Mouse (Mus musculus): ENCODE results near the gene Fgd3. TPM values are rescaled to one million over a fixed set of nuclear protein-coding genes. Genes with fewer than 3 reads are reported as not detected.

Gene Fgd3
- polyA plus RNA-seq, 1 experiment from 2014 or later, result 0.58 TPM

DNA sequence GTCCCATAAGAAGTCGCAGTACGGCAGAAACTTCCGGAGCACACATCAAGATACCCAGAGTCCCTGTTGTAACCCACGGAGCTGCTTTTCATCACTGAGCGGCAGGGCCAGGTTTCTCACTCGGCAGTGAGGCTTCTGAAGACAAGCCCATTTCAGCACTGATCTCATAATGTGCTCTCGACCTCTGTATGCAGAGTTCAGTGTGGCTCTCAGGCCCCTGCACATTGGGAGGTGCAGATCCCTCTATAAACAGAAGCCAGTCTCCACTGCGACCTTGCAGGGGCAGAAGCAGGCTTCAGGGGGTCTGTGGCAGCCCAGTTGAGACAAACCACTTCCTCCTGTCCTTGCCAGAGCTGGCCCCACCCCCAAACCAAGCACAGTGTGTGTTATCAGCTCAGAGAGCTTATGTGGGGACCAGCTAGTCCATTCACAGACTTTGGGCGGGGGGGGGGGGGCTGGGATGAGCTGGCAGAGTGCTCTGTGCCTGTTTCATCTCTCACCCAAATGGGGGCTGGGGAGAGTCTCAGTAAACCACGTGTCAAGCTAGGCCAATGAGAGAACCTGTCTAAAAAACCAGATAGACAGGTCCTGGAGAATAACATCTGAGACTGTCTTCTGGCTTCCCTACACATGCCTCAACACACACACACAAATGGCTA, 12.7 kb downstream of the Fgd3 start:
- Histone ChIP-seq H3K4me1 (ENCODE audit: control insufficient read depth, insufficient read depth, low read length) (peaks cover 9% of the 10 kb centered on the region), H3K27ac (replicated peaks; ENCODE audit: low read depth, low read length) (peak overlapping the region; percentile 80), H3K4me2 (ENCODE audit: low read depth, low read length) (peak overlapping the region; percentile 36), H3K9me3 (ENCODE audit: control insufficient read depth, low read length) (no peaks in the 10 kb centered on the region), H3K27me3 (replicated peaks; ENCODE audit: control insufficient read depth, insufficient read depth, low read length) (no peaks in the 10 kb centered on the region), H3K9ac (ENCODE audit: low read depth, low read length) (peak overlapping the region; percentile 22; the same call in 1 of the 2 replicates), H3K4me3 (ENCODE audit: low read depth, low read length) (no peak overlapping the region), H3K36me3 (ENCODE audit: control insufficient read depth, insufficient read depth, low read length) (no peaks in the 10 kb centered on the region)
- 25% methylated on average over 10 of the region's 10 CpGs for WGBS
- peak; percentile 85 for DNase-seq (ENCODE audit: low spot score)
- peak; percentile 91 for ATAC-seq (ENCODE audit: low read depth)

DNA sequence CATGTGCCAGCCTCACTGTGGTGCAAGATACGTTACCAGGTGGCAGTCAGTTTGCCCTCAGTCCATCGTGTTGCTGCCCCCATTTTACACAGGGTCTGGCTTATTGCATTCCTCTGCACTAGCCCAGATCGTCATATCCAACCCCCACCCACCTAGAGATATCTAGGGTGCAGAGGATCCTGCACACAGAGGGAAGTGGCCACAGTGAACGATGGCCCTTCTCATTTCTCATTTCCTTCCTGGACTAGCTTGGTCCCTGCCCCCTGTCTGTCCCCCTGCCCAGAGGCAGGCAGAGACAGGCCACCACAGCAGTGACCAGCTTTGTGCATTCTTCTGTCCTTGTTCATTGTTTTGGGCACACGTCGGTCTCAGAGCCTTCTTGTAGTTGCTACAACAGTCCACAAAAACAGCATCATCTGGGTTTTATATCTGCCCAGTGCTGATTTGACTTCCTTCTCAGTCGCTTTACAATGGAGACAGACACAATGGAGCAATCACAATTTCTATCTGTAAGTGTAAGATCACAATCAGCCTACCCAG, 13.3 kb downstream of the Fgd3 start:
- H3K9ac ChIP-seq (ENCODE audit: low read depth, low read length), result 0 out of 2 replicates have a peak overlapping the region, but pooled peaks have one; percentile 22
- ATAC-seq (ENCODE audit: low read depth), result no peak

DNA sequence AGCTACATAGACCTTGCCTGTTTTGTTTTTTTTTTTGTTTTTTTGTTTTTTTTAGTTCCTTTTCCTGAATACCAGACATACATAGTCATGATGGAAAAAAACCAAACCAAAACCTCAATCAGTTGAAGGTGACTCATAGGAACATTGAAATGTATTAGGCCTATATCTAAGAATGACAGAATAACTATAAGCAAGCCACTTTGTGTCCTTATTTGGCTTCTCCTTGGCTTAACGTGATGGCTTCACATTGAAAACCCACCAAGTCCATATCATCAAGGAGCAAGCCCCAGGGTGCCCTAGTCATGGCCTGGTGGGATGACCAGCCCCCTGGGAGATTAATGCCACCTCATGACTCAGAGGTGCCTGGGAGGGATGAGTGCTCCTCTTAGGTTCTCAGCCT, 19.3 kb downstream of the Fgd3 start:
- H3K4me2 ChIP-seq (ENCODE audit: low read depth, low read length), result no peak overlapping the region
- no peak overlapping the region for H3K9ac ChIP-seq (ENCODE audit: low read depth, low read length)
- H3K4me1 ChIP-seq (ENCODE audit: control insufficient read depth, insufficient read depth, low read length), result no peaks in the 10 kb centered on the region
- H3K9me3 ChIP-seq (ENCODE audit: control insufficient read depth, low read length), result no peaks in the 10 kb centered on the region
- ATAC-seq (ENCODE audit: low read depth) (no peak), DNase-seq (ENCODE audit: low spot score) (no peak)
- no peaks in the 10 kb centered on the region for H3K36me3 ChIP-seq (ENCODE audit: control insufficient read depth, insufficient read depth, low read length)
- 72% methylated on average over 1 of the region's 1 CpGs for WGBS
- no peak overlapping the region for H3K4me3 ChIP-seq (ENCODE audit: low read depth, low read length)
- H3K27me3 ChIP-seq (replicated peaks; ENCODE audit: control insufficient read depth, insufficient read depth, low read length), result no peaks in the 10 kb centered on the region
- no peak overlapping the region for H3K27ac ChIP-seq (replicated peaks; ENCODE audit: low read depth, low read length)

More for the DNA sequence above, 13.3 kb downstream of the Fgd3 start:
- peak overlapping the region; percentile 36 for H3K4me2 ChIP-seq (ENCODE audit: low read depth, low read length)
- peaks cover 9% of the 10 kb centered on the region for H3K4me1 ChIP-seq (ENCODE audit: control insufficient read depth, insufficient read depth, low read length)
- H3K36me3 ChIP-seq (ENCODE audit: control insufficient read depth, insufficient read depth, low read length), result no peaks in the 10 kb centered on the region
- no peak overlapping the region for H3K4me3 ChIP-seq (ENCODE audit: low read depth, low read length)
- DNase-seq (ENCODE audit: low spot score), result no peak
- H3K27ac ChIP-seq (replicated peaks; ENCODE audit: low read depth, low read length), result peak overlapping the region; percentile 80
- H3K9me3 ChIP-seq (ENCODE audit: control insufficient read depth, low read length), result no peaks in the 10 kb centered on the region
- WGBS, result 55% methylated on average over 7 of the region's 7 CpGs
- H3K27me3 ChIP-seq (replicated peaks; ENCODE audit: control insufficient read depth, insufficient read depth, low read length), result no peaks in the 10 kb centered on the region

DNA sequence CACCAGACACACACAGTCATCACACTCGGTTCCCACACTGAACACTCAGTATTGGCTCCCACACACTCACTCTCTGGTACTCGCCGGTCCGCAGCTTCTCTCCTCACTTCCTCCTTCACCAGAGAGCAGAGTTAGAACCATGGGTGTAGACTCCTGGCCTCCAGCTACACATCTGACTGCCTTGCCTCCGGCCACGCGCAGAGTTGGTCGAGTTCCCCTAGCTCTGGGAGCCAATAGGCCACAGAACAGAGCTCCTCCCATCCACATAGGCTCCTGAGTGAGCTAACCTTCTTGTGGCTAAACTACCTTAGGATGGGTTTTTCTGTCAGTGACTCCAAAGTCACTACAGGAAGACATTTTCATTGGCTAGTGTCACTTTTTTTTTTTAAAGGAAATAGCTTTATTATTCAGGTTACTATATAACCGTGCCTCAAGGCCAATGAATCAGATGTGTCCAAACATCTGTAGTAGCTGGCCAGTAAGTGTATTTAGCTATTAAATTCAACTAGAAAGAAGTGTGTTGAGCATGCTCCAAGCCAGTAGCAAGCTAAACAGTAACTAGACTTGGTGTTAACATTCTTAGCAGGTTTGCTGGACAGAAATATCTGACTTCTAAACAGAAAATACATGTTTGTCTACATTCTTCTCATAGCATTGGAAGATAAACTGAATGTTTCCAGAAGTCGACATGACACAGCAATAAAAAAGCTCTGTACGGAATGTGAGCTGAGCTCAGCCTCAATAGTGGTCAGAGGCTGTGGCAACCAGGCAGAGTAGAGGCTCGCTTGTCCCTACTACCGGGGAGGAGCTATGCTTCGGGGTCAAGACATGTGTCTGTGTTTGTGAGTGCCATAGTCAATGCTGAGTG, 21.4 kb downstream of the Fgd3 start:
- Histone ChIP-seq H3K4me2 (ENCODE audit: low read depth, low read length) (no peak overlapping the region), H3K4me1 (ENCODE audit: control insufficient read depth, insufficient read depth, low read length) (no peaks in the 10 kb centered on the region), H3K27me3 (replicated peaks; ENCODE audit: control insufficient read depth, insufficient read depth, low read length) (no peaks in the 10 kb centered on the region), H3K27ac (replicated peaks; ENCODE audit: low read depth, low read length) (no peak overlapping the region), H3K9ac (ENCODE audit: low read depth, low read length) (no peak overlapping the region), H3K4me3 (ENCODE audit: low read depth, low read length) (no peak overlapping the region), H3K9me3 (ENCODE audit: control insufficient read depth, low read length) (no peaks in the 10 kb centered on the region), H3K36me3 (ENCODE audit: control insufficient read depth, insufficient read depth, low read length) (no peaks in the 10 kb centered on the region)
- DNase-seq (ENCODE audit: low spot score), result no peak
- 81% methylated on average over 14 of the region's 14 CpGs for WGBS
- ATAC-seq (ENCODE audit: low read depth), result no peak

DNA sequence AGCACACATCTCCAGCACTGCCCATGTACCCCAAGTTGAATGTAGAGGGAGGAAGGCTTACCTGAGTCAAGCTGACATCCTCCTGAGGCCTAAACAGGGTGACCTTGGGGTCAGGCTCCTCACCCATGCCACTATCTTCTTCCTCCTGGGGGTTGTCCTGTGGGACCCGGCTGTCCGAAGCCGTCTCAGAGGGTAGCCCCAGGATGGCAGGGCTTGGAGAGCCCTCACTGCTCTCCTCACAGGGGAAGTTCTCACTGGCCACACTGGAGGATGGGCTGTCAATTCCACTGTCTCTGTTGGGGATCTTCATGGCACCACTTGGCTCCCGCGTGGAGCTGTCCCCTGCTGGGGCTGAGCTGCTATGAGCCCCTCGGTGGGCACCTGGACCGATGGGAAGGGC, 23.8 kb downstream of the Fgd3 start:
- Histone ChIP-seq H3K9ac (ENCODE audit: low read depth, low read length) (no peak overlapping the region), H3K27ac (replicated peaks; ENCODE audit: low read depth, low read length) (no peak overlapping the region), H3K36me3 (ENCODE audit: control insufficient read depth, insufficient read depth, low read length) (no peaks in the 10 kb centered on the region), H3K4me3 (ENCODE audit: low read depth, low read length) (no peak overlapping the region), H3K4me1 (ENCODE audit: control insufficient read depth, insufficient read depth, low read length) (no peaks in the 10 kb centered on the region), H3K9me3 (ENCODE audit: control insufficient read depth, low read length) (peaks cover 4% of the 10 kb centered on the region; the same call in 1 of the 2 replicates), H3K4me2 (ENCODE audit: low read depth, low read length) (no peak overlapping the region), H3K27me3 (replicated peaks; ENCODE audit: control insufficient read depth, insufficient read depth, low read length) (no peaks in the 10 kb centered on the region)
- no peak for DNase-seq (ENCODE audit: low spot score)
- ATAC-seq (ENCODE audit: low read depth), result no peak
- 72% methylated on average over 7 of the region's 7 CpGs for WGBS

DNA sequence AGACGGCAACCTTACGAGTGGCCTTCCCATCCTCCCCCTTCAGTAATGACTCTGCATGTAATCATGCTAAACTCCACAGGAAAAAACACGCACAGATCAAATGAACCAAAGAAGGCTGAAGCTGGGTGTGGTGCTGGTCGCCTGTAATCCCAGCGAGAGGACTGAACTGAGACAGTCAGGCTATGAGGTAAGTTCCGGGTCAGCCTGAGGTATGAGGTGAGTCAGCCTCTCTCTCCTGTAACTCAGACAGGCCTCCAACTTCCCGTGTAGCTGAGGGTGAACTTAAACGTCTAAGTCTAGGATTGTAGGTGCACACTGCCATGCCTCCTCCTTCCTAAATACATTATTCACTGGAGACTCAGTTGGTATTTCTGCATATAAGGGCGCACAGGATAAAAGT, 26.0 kb downstream of the Fgd3 start:
- H3K36me3 ChIP-seq (ENCODE audit: control insufficient read depth, insufficient read depth, low read length), result no peaks in the 10 kb centered on the region
- no peaks in the 10 kb centered on the region for H3K27me3 ChIP-seq (replicated peaks; ENCODE audit: control insufficient read depth, insufficient read depth, low read length)
- H3K4me3 ChIP-seq (ENCODE audit: low read depth, low read length), result no peak overlapping the region
- ATAC-seq (ENCODE audit: low read depth), result no peak
- H3K4me1 ChIP-seq (ENCODE audit: control insufficient read depth, insufficient read depth, low read length), result no peaks in the 10 kb centered on the region
- peaks cover 5% of the 10 kb centered on the region; the same call in 1 of the 2 replicates for H3K9me3 ChIP-seq (ENCODE audit: control insufficient read depth, low read length)
- no peak overlapping the region for H3K27ac ChIP-seq (replicated peaks; ENCODE audit: low read depth, low read length)
- H3K9ac ChIP-seq (ENCODE audit: low read depth, low read length), result no peak overlapping the region
- 64% methylated on average over 9 of the region's 9 CpGs for WGBS
- DNase-seq (ENCODE audit: low spot score), result no peak
- no peak overlapping the region for H3K4me2 ChIP-seq (ENCODE audit: low read depth, low read length)

DNA sequence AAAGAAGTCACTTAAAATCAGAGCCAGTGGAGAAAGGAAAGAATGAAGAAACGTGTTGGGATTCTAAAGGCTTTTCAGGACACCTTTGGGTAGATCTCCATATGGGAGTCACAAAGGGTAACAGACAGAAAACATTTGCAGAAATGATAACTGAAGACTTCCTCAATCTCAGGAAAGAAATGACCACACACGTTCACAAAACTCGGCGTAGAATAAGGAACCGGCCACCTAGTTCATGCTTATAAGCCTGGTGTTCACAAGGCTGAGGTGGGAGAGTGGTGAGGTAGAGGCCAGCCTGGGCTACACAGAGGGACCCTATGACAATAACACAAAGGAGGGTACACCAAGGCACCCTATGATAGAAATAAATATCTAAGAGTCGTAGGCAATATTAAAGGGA, 28.2 kb downstream of the Fgd3 start:
- ATAC-seq (ENCODE audit: low read depth) (no peak), DNase-seq (ENCODE audit: low spot score) (no peak)

DNA sequence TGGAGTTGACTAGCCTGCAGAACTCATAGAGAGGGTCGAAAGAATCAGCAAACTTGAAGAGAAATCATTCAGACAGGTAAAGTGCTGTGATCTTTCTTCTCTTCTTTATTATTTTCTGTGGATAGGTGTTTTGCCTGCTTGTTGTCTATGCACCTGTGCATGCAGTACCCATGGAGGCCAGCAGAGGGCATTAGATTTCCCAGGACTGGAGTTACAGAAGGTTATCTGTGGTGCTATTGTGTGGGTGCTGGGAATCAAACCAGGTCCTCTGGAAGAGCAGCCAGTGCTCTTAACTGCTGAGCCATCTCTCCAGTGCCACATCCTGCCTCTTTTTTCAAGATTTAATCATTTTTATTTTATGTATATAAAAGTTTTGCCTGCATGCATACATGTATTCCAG, 28.7 kb downstream of the Fgd3 start:
- DNase-seq (ENCODE audit: low spot score), result no peak
- H3K9ac ChIP-seq (ENCODE audit: low read depth, low read length), result no peak overlapping the region

More for the DNA sequence above, 28.2 kb downstream of the Fgd3 start:
- no peak overlapping the region for H3K4me2 ChIP-seq (ENCODE audit: low read depth, low read length)
- no peaks in the 10 kb centered on the region for H3K36me3 ChIP-seq (ENCODE audit: control insufficient read depth, insufficient read depth, low read length)
- no peak overlapping the region for H3K9ac ChIP-seq (ENCODE audit: low read depth, low read length)
- H3K27ac ChIP-seq (replicated peaks; ENCODE audit: low read depth, low read length), result no peak overlapping the region
- peaks cover 5% of the 10 kb centered on the region; the same call in 1 of the 2 replicates for H3K9me3 ChIP-seq (ENCODE audit: control insufficient read depth, low read length)
- WGBS, result 89% methylated on average over 6 of the region's 6 CpGs
- no peak overlapping the region for H3K4me3 ChIP-seq (ENCODE audit: low read depth, low read length)
- no peaks in the 10 kb centered on the region for H3K4me1 ChIP-seq (ENCODE audit: control insufficient read depth, insufficient read depth, low read length)
- no peaks in the 10 kb centered on the region for H3K27me3 ChIP-seq (replicated peaks; ENCODE audit: control insufficient read depth, insufficient read depth, low read length)

More for the DNA sequence above, 28.7 kb downstream of the Fgd3 start:
- H3K27ac ChIP-seq (replicated peaks; ENCODE audit: low read depth, low read length), result no peak overlapping the region
- no peak overlapping the region for H3K4me3 ChIP-seq (ENCODE audit: low read depth, low read length)
- no peaks in the 10 kb centered on the region for H3K27me3 ChIP-seq (replicated peaks; ENCODE audit: control insufficient read depth, insufficient read depth, low read length)
- no peaks in the 10 kb centered on the region for H3K4me1 ChIP-seq (ENCODE audit: control insufficient read depth, insufficient read depth, low read length)
- H3K36me3 ChIP-seq (ENCODE audit: control insufficient read depth, insufficient read depth, low read length), result no peaks in the 10 kb centered on the region
- no peak for ATAC-seq (ENCODE audit: low read depth)
- 54% methylated on average over 1 of the region's 1 CpGs for WGBS
- H3K9me3 ChIP-seq (ENCODE audit: control insufficient read depth, low read length), result peaks cover 5% of the 10 kb centered on the region; the same call in 1 of the 2 replicates
- no peak overlapping the region for H3K4me2 ChIP-seq (ENCODE audit: low read depth, low read length)

Measured in embryonic facial prominence, embryonic 14.5 days (tissue).